Mouse (Mus musculus) large intestine, adult 2 months (tissue): ENCODE data around the gene Sparcl1. TPM values are rescaled to one million over a fixed set of nuclear protein-coding genes. Genes with fewer than 3 reads are reported as not detected.

ENCODE experiments used
- DNase-seq: peaks from one replicate; pipeline ENCODE4 v3.0.0-alpha.2; 2012; ENCODE audit warnings: low read depth, low spot score
- WGBS: fragments of 180-500 bp; shearing (Covaris S2); methylation state at CpG from one replicate; pipeline ENCODE4 v1.1.7; 2018; 5-methylcytosine and 5-hydroxymethylcytosine counted together
- polyA plus RNA-seq: library from polyadenylated mRNA; depleted of rRNA; stranded (reverse); fragments of >200 nt; gene quantifications from 2 replicates; pipeline ENCODE4 v1.2.3, GENCODE M21; 2012

Sparcl1 gene
- polyA plus RNA-seq, 1 experiment: 70.5 TPM

DNA sequence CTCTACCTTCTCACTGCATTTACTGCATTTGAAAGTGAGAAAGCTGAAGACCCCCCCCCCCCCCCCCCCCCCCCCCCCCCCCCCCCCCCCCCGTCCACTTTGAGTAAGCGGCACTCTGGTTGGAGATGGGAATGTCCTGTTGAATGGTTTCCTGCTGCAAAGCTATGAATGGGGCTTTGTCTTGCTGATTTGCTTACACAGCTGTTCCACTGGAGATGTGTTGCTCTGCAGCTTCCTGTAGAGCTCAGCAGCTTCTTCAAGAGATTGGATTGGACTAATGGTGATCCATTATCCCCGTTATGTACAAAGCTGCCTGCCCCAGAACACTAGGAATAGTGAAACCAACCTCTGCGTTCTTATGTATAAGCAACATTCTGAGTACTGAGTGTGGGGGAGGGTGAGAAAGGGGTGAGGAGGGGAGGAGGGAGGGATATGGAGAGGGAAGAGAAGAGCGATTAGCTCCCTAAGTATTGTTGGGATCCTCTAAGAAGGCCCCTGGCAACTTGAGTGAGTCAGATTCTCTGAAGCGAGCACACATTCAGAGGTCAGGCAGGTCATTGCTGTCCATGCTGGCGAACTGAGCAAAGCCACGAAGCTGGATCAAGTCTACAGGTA, 41.2 kb downstream of the Sparcl1 start:
- 30% methylated on average over 6 of the region's 8 CpGs for WGBS
- no peak for DNase-seq

DNA sequence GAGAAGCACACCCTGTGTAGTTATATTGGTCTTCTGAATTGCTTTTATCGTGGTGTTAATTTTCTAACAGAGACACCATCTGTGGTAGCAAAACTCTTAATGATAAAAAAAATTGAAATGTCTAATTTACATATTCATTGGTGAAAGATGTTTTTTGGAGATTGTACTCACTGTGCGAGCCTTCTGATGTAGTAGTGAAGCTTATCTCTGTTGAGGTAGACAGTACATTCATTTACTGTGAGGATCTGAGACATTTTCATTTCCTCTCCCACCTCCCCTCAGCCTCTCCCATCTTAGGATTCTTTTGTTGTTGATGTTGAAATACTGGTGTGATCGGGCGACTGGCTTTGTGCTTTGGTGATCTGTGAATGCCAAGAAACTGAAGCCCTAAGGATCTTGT, 42.5 kb downstream of the Sparcl1 start:
- 78% methylated on average over 4 of the region's 4 CpGs for WGBS
- DNase-seq: no peak

DNA sequence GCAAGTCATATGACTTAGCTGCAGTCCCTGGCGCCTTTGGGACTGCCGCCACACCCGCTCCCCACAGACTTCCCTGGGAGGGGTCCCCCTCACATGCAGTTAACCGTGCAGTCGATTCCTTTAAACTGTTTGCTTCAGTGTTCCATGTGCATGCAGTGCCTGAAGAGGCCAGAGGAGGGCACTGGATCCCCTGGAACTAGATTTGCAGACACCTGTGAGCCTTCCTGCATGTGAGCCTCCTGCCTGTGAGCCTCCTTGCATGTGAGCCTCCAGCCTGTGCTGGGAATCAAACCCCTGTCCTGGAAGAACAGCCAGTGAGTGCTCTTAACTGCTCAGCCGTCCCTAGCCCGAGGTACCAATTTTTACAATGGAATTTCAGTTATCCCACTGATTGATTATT, 44.8 kb downstream of the Sparcl1 start:
- no peak for DNase-seq
- WGBS: 85% methylated on average over 7 of the region's 7 CpGs

DNA sequence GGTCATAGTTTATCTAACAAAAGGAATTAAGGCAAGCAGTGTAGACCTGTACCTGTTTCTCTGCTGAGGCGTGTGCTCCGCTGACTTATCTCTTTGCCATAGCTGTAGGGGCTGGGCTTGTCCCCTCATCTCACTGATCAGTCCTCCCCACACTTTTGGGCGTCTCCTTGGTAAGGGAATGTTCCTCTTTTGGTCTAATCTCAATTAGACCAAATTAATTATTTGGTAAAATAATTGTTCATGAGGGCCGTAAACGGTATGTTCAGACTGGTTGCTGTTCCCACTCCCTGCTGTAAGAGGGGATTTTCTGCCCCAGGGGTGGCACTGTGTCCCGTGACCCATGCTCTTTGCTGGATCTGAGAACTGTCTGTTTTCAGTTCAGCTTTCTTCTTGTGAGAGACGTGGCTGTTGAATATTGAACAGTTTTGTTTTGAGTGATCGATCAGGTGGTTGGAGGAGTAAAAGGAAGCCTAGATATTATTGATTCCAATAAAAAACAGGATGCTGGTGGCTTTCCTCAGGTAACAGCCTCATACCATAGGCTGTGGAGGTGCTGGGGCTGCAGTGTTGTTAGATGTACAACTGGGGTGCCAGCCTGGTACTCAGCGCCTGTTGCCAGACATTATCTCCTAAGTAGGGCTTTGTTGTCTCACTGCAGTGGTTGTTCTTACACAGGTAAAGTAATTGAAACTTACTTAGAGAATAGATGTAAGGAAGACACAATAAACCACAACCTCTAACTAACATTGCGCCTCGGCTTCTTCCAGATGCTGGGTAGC, 50.6 kb downstream of the Sparcl1 start:
- 96% methylated on average over 11 of the region's 11 CpGs for WGBS
- no peak for DNase-seq

DNA sequence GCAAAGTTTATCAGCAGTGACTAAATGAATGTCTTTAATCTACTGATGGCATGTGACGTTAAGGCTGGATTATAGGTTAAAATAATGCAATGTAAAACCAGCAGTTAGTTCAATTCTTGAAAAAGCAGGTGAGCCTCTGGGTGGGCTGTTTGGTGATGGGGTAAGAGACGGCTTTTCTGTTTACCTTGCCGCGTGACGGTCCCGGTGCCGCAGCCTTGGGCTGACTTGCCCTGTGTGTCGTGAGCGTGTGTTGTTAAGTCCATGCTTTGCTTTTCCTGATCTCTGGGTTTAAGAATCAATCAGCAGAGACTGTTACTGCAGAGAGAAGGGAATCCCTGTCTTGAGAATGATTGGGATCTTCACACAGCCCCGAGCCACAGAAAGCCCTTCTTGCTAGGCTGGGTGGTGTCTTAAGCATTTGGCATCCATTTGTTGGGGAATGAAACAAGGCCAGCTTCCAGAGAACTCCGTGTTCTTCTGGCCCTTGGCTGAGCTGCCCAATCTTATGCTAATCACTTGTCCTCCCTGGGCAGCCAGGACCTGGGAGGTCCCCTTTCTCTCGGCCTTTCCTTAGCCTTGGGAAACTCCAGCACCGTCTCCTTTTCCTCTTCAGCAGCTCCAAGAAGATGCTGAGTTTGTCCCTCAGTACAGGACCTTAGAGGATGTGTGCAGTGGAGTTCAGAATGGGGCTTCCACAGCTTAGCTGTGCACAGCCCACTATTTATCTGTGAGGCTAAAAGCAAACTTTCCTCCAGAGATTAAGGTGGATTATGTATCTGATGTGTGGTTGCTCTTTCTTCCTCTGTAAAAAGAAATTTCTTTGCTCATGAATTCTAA, 51.4 kb downstream of the Sparcl1 start:
- WGBS: 84% methylated on average over 13 of the region's 13 CpGs
- DNase-seq: no peak

DNA sequence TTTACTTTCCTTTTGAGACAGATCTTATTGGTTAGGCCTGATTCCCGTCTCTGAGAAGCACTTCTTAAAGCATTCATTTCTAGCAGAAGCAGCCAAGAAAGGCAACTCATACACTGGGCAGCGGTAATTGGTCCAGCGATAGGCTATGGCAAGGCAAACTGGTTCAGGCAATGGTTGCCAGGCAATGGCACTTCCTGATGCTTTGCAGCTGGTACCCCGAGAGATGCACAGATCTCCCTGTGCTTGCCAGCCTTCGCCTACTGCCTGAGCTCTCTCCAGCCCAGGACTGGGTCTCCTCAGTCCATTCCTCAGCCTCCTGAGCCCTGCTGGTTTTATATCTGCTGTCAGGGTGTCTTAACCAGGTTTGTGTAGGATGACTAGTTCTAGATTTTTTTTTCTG, 53.1 kb downstream of the Sparcl1 start:
- 80% methylated on average over 5 of the region's 5 CpGs for WGBS
- DNase-seq: no peak

DNA sequence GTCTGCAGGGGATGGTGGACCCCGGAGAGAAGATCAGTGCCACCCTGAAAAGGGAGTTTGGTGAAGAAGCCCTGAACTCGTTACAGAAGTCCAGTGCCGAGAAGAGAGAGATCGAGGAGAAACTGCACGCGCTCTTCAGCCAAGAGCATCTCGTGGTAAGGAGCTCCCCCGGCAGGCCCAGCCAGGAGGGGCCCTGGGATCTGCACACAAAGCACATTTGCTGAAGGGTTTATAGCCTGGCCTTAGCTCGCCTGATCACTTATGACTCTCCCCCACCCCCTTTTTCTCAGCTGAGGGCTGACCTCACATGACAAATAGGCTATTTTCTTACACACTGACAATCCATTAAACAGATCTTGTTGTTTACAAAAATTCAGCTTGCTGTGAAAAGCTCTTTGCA, 53.9 kb downstream of the Sparcl1 start:
- no peak for DNase-seq
- 69% methylated on average over 9 of the region's 9 CpGs for whole genome bisulfite sequencing

DNA sequence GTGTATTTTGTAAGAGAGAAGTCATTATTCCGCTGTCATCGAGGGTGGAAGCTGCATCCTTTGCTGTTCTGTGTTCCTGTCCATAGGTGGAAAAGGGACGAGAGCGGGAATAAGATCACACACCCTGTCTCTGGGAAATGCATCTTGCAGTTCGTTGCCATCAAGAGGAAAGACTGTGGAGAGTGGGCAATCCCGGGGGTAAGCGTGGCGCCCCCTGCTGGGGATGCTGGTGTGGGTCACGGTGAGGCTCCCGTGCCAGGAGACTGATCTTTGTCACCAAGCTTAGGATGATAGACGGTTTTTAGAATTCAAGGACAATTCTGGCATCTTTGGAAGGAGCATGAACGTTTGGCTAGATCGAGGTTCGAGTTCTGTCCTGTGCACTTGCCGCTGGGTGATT, 55.5 kb downstream of the Sparcl1 start:
- 63% methylated on average over 15 of the region's 15 CpGs for WGBS
- DNase-seq: no peak

DNA sequence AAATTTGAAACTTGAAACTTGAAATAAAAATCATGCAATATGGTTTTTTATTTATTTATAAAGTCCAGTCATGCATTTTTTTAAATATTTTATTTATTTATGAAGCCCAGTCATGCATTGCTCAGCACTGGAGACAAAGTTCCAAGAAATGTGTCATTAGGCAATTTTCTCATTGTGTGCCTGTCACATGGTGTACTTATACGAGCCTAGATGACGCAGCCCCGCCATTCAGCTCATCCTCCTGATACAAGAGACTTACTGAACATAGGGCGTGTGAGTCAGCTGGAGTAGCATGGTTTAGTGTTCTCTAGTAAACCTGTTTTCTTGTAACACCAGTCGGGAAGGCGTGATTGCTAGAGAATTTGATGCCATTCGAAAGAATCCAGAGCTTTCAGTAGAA, 57.2 kb downstream of the Sparcl1 start:
- WGBS: 77% methylated on average over 7 of the region's 7 CpGs
- DNase-seq: no peak

DNA sequence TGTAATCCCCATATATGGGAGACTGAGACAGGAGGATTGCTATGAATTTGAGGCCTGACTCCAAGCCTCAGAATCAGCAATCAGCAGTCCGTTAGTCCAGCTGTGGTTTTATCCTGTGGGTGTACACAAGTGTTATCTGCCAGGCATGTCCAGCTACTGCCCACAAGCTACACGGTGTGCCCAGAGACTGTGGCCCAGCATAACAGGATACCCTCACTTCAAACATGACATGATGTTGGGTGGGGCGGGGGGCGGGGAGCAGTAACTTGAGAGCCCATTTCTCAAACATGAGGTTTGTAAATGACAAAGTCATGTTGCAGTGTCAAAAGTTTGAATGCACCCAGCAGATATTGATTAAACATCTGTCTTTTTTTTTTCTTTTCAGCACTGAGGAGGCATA, 57.7 kb downstream of the Sparcl1 start:
- WGBS: 79% methylated on average over 4 of the region's 4 CpGs
- DNase-seq: no peak

DNA sequence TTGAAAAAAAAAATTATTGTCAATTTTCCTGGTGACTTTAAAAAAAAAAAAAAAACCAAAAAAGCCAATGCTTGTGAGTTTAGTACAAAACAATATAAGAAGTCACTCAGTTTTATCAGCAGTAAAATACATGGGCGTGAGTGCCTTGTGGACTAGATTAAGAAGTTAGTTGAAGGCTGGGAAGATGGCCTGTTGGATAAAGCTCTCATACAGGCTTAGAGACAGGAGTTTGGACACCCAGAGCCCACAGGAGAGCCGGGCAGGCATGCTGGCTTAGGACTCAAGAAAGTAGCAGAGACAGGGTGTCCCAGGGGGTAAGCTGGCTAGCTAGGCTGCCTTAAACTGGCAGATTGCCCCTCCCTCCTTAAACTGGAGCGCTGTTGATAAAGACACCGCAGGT, 58.6 kb downstream of the Sparcl1 start:
- 96% methylated on average over 4 of the region's 4 CpGs for WGBS
- no peak for DNase-seq

DNA sequence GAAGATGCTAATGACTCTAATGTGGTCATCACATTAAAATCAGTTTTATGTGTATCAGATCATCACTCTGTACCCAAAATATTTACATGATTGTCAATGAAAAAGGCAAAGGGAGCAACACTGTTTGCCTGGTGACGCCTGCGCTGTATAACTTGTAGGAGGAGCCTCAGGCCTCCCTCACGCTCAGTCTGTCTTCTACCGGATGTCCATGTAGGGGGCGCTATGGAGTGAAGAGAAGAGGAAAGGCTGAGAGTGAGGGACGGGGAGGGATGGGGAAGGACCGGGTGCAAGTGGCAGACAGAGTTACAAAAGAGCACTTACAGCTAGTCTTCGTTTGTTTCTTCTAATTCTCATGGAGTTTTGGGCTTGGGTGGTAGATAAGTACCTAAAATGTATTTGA, 60.6 kb downstream of the Sparcl1 start:
- WGBS: 54% methylated on average over 8 of the region's 8 CpGs
- no peak for DNase-seq

DNA sequence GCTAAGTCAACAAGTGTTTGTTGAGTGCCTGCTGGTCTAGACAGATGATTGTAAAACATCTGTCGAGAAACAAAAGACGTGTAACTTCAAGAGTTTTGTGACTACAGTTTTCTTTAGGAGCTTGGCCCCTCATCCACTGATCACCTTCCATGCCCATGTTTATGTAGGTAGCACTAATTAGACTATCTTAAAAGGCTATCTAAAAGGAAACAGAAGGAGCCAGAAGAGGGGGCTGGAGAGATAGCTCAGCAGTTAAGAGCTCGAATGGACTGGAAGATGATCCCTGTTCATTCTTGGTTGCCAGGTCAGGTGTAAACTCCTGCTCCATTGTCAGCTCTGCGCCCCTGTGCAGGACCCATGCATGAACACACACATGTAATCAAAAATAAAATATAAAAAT, 65.4 kb downstream of the Sparcl1 start:
- WGBS: 11% methylated on average over 4 of the region's 4 CpGs
- DNase-seq: no peak

DNA sequence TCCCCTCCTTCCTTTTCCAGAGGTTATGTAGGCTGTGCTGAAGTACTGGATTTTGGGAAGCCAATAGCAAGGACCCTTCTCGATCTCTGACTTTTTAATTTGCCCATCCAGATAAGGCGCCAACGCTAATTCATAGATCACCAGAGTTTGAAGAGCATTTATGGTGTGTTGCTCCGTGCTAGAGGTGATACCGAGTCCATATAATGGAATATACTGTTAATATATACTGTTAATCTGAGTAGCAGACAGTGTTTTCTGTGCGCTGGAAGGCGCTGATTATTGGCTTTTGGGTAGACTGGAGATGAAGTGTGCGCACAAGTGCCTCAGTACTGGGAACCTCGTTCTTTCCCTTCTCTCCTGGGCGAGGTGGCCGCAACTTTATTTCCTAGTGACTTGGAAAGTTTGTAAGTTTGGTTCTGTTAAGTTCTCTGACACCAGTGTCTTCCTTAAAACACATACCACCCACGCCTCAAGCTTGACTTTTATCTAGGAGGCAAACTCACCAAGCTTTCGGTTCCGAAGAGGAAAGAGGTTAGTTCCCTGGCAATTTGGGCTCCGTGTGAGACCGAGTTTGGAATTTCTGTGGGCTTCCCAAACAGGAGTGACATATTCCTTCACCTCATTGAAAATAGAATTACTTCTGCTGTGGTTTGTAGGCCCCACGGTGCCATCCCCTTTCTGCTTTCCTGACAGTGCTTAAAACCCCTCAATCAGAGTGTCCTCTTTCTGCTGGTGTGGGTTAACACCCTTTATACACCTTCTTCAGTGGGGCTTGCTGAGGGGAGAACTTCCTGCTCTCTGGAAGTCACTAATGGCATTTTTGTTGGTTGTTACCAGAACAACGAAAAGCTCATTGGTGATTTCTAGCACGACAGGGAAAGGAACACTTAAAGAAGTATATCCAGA, 66.1 kb downstream of the Sparcl1 start:
- peak; percentile 16 for DNase-seq
- under 1% methylated on average over 19 of the region's 19 CpGs for WGBS

DNA sequence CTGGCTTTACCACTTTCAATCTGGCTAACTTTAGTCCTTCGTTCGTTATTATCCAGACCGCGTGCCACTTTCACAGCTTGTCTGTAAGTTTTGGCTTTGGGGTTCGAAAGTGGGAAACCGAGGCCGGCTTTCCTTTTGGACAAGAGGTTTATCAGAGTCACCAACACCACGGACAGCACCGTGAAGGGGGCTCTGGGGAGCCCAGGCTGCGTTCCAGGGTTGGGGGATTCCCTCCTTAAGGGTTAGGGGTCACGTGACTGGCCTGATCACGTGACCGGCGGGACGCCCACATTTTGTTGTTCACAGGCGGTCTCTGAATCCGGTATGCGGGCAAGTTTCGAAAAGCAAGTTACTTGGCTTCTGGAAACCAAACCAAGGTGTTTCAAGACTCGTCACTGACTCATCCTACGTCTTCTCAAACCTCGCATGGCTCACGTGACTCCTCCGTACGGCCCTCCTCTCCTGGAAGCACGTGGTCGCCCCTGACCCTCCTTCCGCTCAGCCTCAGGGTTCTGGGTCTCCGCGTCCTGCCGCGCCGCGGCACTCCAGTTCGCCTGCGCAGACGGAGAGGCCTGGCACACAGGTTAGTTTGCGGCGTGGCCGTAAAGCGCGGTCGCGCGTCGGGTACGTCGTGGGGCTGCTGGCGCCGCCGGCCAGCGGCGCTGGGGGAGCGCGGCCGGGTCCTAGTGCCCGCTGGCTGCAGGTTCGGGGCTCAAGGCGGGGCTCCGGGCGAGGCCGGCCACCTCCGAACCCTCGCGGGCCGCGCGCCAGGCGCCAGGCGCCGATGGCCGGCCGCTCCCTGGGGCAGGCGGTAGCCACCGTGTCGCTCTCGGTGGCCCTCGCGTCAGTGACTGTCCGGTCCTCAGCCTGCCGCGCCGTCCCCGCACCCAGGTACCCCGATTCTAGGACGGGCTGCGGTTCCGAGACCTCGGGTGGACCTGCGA, 67.0 kb downstream of the Sparcl1 start, which contains the start of gene Nudt9:
TSS of gene Nudt9 (plus strand) at position 51 of the 944 bp plus-strand sequence.
- DNase-seq: peak; percentile 92
- 4% methylated on average over 90 of the region's 90 CpGs for WGBS

DNA sequence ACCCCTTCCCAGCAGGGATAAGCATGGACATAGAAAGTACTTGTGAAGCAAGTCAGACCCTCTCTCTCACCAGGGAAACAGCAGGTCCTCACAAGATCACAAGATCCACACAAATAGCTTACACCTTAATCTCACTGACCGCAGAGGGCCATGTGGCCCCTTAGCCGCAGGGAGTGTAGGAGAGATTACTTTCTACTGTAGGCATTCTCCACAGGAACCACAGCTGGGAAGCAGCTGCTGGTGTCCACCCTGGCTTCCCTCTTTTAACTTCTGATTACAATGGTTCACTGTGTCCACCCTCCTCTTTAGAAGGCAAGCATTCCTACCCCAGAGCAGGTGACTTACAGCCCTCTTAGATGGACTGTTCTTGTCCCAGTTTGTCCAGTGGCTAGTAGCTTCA, 69.8 kb downstream of the Sparcl1 start:
- DNase-seq: no peak
- WGBS: 61% methylated on average over 2 of the region's 2 CpGs

DNA sequence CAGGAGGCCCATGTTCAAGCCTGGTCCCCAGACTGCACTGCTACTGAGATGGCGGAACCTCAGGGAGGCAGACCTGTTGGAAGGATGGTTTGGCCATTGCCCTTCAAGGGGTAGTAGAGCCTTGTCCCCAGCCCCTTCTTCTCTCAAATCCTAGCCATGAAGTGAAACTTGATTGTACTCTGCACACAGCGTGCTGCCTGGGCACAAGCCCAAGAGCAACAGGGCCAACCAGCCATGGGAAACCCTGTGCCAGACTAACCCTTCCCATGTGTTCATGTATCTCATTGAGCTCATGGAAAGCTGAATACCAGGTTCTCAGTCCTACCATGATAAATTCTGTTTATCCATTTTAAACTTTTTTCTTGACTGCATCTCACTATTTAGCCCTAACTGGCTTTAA, 70.6 kb downstream of the Sparcl1 start:
- no peak for DNase-seq
- 83% methylated on average over 2 of the region's 2 CpGs for WGBS

DNA sequence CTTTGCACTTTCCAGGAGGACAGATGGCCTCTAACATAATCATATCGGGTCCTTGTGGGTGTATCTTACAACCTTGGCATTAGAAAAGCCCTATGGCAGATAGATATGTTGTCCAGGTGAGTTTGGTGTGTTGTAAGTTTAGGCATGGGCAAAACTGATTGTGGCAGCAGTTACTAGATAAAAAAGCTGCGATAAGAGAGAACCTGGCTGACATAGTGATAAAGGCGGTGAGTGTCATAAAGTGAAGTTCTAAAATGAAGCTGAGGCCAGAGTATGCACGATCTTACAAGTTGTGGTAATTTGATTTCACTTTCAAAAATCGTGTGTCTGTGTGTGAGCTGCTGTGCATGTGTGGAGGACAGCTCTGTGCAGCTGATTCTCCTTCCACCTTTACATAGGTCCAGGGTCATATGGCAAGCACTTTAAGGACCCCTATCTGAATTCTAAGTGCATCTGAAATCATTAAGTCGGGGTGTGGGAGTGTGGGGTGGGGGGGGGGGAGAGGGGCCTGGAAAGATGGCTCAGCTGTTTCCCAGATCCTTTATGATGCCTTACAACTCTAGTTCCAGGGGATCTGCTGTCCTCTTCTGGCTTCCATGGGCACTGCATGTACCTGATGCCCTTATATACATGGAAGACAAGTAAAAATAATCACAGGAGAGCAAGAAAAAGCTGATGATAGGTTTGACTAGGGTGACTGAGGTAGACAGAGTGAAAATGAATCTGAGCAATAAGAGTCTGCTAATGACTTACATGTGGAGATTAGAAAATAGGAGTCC, 74.2 kb downstream of the Sparcl1 start:
- WGBS: 59% methylated on average over 6 of the region's 6 CpGs
- DNase-seq: no peak
